Mouse (Mus musculus) neutrophil, adult 5-6 weeks (primary cell): ENCODE results near the gene Wdr31. TPM values are rescaled to one million over a fixed set of nuclear protein-coding genes. Genes with fewer than 3 reads are reported as not detected.

ENCODE experiments used
- ATAC-seq: fragments of 151-379, 151-347 bp; 2 replicates; pipeline ENCODE4 v1.8.0; 2017; ENCODE audit warnings: mild to moderate bottlenecking, moderate TSS enrichment; ENCODE audit not compliant: insufficient number of reproducible peaks, poor library complexity, low FRiP score, severe bottlenecking; ENCODE audit errors: extremely low read depth
- total RNA-seq: library from RNA; stranded (forward); fragments of 200-1000 nt; gene quantifications from 2 replicates; pipeline ENCODE4 v1.2.3, GENCODE M21; 2017

The Wdr31 gene
- total RNA-seq, 1 experiment from 2014 or later: 0.35 TPM

- ATAC-seq: no peak
Measured at GRCm38 (mm10) chr4:62410325-62410724, 60.4 kb downstream of the Wdr31 start.

- ATAC-seq: no peak
Measured at GRCm38 (mm10) chr4:62409615-62410014, 61.1 kb downstream of the Wdr31 start.

DNA sequence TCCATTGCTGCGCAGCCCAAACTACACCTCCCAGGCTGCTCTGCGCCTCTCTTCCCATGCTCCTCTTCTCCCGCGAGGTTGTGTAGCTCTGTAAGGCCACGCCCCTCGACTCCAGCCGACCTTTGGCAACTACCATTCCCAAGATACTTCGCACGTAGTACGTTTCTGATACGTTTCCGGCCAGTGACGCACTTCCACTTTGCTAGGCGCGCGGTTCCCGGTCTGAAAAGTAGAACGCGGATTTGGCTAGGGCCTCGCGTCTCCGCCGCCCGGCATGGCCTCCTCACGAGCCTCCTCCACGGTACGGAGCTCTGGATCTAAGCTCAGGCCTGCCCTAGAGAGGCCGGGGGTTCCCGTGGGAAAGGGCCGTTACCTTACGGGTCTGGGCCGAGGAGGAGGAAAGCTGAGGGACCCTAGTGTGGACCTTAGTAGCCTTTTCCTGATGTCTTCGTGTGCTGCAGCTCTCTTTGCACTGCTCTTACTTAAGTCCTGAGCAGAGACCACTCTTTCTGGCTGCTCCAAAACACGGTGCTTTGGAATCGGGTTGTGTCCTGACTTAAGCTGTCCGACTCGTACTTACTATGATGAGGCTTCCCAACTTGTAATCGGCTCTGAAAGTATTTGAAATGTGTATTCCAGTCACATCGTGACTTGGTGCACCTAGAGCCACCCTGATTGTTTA lies 62.0 kb downstream of the Wdr31 start, which contains the start of the genes Cdc26 and Prpf4:
TSS of gene Cdc26 (minus strand) at position 42 of the 682 bp plus-strand sequence.
TSS of gene Prpf4 (plus strand) at position 197 of the 682 bp plus-strand sequence.
- peak; percentile 99 for ATAC-seq

DNA sequence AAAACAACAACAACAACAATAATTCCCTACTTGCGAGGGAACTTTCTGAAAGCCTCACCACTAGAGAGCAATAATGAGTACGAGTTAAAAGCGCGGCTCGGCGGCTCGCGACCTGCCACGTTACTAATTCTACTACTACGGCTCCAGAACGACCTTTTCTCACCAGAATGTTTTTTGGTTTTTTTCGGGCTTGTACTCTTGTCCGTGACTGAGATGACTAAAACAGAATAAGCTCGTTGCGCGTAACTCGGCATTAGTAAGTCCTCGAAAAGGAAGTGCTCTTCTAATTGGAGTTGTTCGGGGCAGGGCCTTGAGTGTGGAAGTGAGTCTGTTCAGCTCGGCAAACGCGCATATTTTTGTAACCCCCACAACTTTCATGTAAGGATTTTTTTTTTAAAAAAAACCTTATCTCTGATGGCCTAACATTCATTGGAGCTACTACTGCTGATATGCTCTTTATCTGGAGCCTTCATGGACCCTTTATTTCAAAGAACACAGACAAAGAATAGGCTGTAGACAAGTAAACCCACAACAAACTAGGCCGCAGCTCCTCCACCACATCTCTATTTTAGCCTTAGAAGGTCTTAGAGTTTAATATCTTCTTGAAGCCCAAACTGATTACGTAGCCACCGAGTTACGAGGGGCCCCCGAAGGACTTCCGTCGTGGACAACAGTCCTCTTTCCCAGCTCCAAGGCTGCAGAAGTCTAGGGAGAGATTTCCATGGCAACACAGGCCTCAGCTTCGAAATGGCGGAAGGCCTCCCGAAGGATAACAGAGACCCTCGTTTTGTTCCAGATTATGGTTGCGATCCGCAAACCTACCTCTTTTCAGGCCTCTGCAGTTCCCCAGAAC lies 62.7 kb downstream of the Wdr31 start:
- peak; percentile 27; the same call in 1 of the 2 replicates for ATAC-seq

DNA sequence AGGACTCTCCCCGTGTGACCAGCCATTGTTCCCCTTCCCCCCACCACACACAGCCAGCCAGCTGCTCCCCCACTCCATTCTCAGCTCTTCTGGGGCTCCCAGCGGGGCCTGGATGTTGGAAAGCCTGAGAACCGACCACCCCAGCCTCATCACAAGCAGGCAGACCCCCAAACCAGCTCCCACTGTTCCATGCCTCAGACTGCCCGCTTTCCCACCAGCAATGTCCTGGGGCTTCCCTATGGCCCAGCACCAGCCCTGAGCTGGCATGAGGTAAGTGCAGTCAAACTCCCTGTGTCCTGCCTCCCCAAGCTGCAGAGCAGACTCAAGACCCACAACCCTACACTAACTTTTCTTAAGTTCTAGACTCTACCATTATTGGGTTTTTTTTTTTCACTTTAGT lies 64.6 kb downstream of the Wdr31 start:
- ATAC-seq: no peak

DNA sequence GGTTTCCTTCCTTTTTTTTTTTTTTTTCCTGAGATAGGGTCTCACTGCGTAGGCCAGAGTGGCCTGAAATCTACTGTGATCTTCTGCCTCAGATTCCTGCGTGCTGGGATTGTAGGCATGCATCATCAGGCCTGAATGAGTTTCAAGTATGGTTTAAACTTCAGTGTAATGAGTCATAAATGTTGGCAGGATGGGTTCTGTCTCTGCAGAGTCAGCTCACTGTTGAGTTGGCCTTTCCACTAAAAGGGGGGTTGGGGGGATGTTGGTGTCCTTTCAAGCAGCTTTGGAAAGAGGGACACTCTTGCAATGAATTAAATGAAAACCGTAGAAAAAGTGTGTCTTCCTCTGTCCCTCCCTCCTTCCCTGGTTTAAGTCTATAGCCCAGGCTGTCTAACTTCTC lies 71.7 kb downstream of the Wdr31 start:
- ATAC-seq: no peak

Other genes starting within 250 kb of the Wdr31 start
- gene Zfp37, start 239.8 kb downstream of the Wdr31 start, total RNA-seq: not detected in 2 replicates
- gene Slc31a2, start 208.3 kb downstream of the Wdr31 start, total RNA-seq: 13.7 and 20.6 TPM in 2 replicates
- gene Fkbp15, start 110.3 kb downstream of the Wdr31 start, total RNA-seq: 134 and 141 TPM in 2 replicates
- gene Slc31a1, start 110.2 kb downstream of the Wdr31 start, total RNA-seq: 8.1 and 8.3 TPM in 2 replicates
- gene Cdc26, start 62.3 kb downstream of the Wdr31 start, total RNA-seq: 44.3 and 44.7 TPM in 2 replicates
- 13.1 and 15.7 TPM in 2 replicates for gene Prpf4, start 62.1 kb downstream of the Wdr31 start, total RNA-seq
- gene Rnf183, start 35.6 kb downstream of the Wdr31 start, total RNA-seq: not detected in 2 replicates
- 1.3 and 1.8 TPM in 2 replicates for gene Bspry, start 9.2 kb upstream of the Wdr31 start, total RNA-seq
- gene Hdhd3, start 32.6 kb upstream of the Wdr31 start, total RNA-seq: not detected in 2 replicates
- 6.8 and 7.1 TPM in 2 replicates for gene Alad, start 49.0 kb upstream of the Wdr31 start, total RNA-seq
- 10.7 and 13.1 TPM in 2 replicates for gene Pole3, start 54.2 kb upstream of the Wdr31 start, total RNA-seq
- 0.35 TPM in 1 of 2 replicates, not detected in the other for gene 4933430I17Rik, start 54.5 kb upstream of the Wdr31 start, total RNA-seq
- gene Rgs3, start 89.0 kb upstream of the Wdr31 start, total RNA-seq: 155 and 166 TPM in 2 replicates